Mouse (Mus musculus): Measurements from ENCODE around the gene Olfr1079.
"Not testable (repeated sequence)": the region's sequence is repeated elsewhere in the genome, so short reads cannot be mapped to it uniquely, and the experiment has no call there.

The Olfr1079 gene

GRCm38 (mm10) chr2:86542380-86542779 is at the start of gene Olfr1079:
Gene Olfr1079 (minus strand): TSS chr2:86542480.
- no peak for DNase-seq

GRCm38 (mm10) chr2:86558135-86558534 is 15.9 kb upstream of the Olfr1079 start, which contains the start of gene Olfr1080:
Gene Olfr1080 (minus strand): TSS chr2:86558235.
- DNase-seq: not testable (repeated sequence)

GRCm38 (mm10) chr2:86530991-86531390 is 11.3 kb downstream of the Olfr1079 start:
- DNase-seq: no peak

GRCm38 (mm10) chr2:86508161-86508560 is 34.1 kb downstream of the Olfr1079 start, which contains the start of gene Olfr1076:
Gene Olfr1076 (plus strand): TSS chr2:86508461.
- DNase-seq: no peak

GRCm38 (mm10) chr2:86487286-86487685 is 55.0 kb downstream of the Olfr1079 start, which contains the start of gene Olfr228:
Gene Olfr228 (minus strand): TSS chr2:86487386.
- DNase-seq: no peak

Data from embryo, embryonic 11 days (tissue).